ENCODE assay signal across 23 mouse cellular contexts in genomic region chr2:169221141-169221540, GRCm38 (mm10).
"Had no signal": no experiment of that assay in that cellular context is flagged by ENCODE, and none has a peak within 500 bp of the region (broad histone marks: within the 10 kb centered on the region; RNA-seq: fewer than 3 reads in every experiment).

No protein-coding gene starts in this region.

- H3K4me3 ChIP-seq: heart, adult 2 months; heart, embryonic 10.5 days; heart, embryonic 12.5 days; hindbrain, embryonic 10.5 days; hindbrain, embryonic 12.5 days; intestine, embryonic 15.5 days; layer of hippocampus, adult 2 months; left cerebral cortex, adult 2 months; limb, embryonic 10.5 days; limb, embryonic 12.5 days; liver, embryonic 13.5 days had no signal

- H3K9me3 ChIP-seq: heart, embryonic 10.5 days; hindbrain, embryonic 12.5 days; intestine, embryonic 15.5 days; limb, embryonic 10.5 days; limb, embryonic 12.5 days had no signal

- H3K27me3 ChIP-seq: heart, embryonic 12.5 days; hindbrain, embryonic 12.5 days; intestine, embryonic 15.5 days; liver, embryonic 13.5 days had no signal

- H3K36me3 ChIP-seq: heart, embryonic 10.5 days; heart, embryonic 12.5 days; hindbrain, embryonic 10.5 days; hindbrain, embryonic 12.5 days; intestine, embryonic 15.5 days; limb, embryonic 10.5 days; limb, embryonic 12.5 days; liver, embryonic 13.5 days had no signal

- ATAC-seq: hindbrain, embryonic 16.5 days; inflammation-experienced regulatory T-cells, adult 6 months; intestine, embryonic 15.5 days; intestine, postnatal 0 days had no signal

- H3K4me1 ChIP-seq: heart, embryonic 12.5 days; hindbrain, embryonic 12.5 days; intestine, embryonic 15.5 days; limb, embryonic 12.5 days; liver, embryonic 13.5 days had no signal

- DNase-seq: gastrocnemius, postnatal 14 days; heart, adult 2 months; heart, postnatal 10 days; heart, postnatal 4 days; kidney, adult 18-20 months; kidney, adult 8-10 months; kidney, postnatal 10 days; kidney, postnatal 25 days; kidney, postnatal 4 days; liver; liver, embryonic 13.5 days had no signal
